ENCODE assay signal across 22 mouse cellular contexts in the genomic region with DNA sequence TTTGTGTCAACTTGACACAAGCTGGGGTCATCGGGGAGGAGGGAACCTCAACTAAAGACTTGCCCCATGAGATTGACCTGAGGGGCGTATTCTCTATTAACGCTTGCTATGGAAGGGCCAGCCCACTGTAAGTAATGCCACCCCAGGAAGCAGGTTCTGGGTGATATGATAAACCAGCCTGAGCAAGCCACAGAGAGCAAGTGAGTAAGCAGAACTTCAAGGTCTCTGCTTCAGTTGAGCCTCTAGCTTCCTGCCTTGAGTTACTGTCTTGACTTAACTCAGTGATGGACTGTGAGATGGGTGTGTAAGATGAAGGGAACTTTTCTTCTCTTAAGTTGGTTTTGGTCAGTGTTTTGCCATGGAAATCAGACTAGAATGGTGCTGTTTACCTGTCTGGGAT.
"Had no signal": no experiment of that assay in that cellular context is flagged by ENCODE, and none has a peak within 500 bp of the region (broad histone marks: within the 10 kb centered on the region; RNA-seq: fewer than 3 reads in every experiment).

No protein-coding gene starts in this region.

- H3K27me3 ChIP-seq: stomach, embryonic 15.5 days had no signal

- H3K4me3 ChIP-seq: limb, embryonic 12.5 days; limb, embryonic 15.5 days; liver, embryonic 12.5 days; lung, embryonic 15.5 days; stomach, embryonic 15.5 days had no signal

- H3K27ac ChIP-seq: limb, embryonic 12.5 days; limb, embryonic 15.5 days; liver, embryonic 12.5 days; lung, embryonic 15.5 days; stomach, embryonic 15.5 days had no signal

- ATAC-seq: inflammation-experienced regulatory T-cells, adult 6 months; intestine, embryonic 16.5 days; liver, embryonic 12.5 days had no signal

- H3K36me3 ChIP-seq: limb, embryonic 12.5 days; limb, embryonic 15.5 days; liver, embryonic 12.5 days; lung, embryonic 15.5 days; stomach, embryonic 15.5 days had no signal

- H3K9me3 ChIP-seq: limb, embryonic 12.5 days; limb, embryonic 15.5 days; liver, embryonic 12.5 days; lung, embryonic 15.5 days; stomach, embryonic 15.5 days had no signal

- DNase-seq: kidney, adult 18-20 months; kidney, adult 9 months; kidney, postnatal 14 days; kidney, postnatal 4 days; left cerebral cortex, postnatal 4 days; lung, adult 18-20 months; lung, postnatal 10 days; lung, postnatal 36 days; midbrain, embryonic 14.5 days; right cerebral cortex, adult 18-20 months; right cerebral cortex, postnatal 25 days; spleen, adult 18-20 months; thymus, adult 18-20 months; thymus, postnatal 14 days; thymus, postnatal 4 days had no signal
